Mouse (Mus musculus) bone marrow, adult 2 months (tissue): ENCODE measurements at regions not wholly inside any gene's neighbourhood (a gene's known extent, or its start where the extent isn't known, plus 50 kb on each side); places are given as distances from the start of the nearest gene placed in this dataset.

ENCODE experiments used
- CTCF ChIP-seq: fragments of 200-500 bp; IDR thresholded peaks from 2 replicates; pipeline ENCODE4 v1.5.1; 2011; ENCODE audit warnings: low read length, control low read depth; ENCODE audit not compliant: control insufficient read depth, insufficient read depth
- POLR2A ChIP-seq: fragments of 200-500 bp; IDR thresholded peaks from 2 replicates; pipeline ENCODE4 v1.6.1; 2011; ENCODE audit warnings: low read depth, mild to moderate bottlenecking, control low read depth, low read length, borderline replicate concordance; ENCODE audit not compliant: control insufficient read depth

DNA sequence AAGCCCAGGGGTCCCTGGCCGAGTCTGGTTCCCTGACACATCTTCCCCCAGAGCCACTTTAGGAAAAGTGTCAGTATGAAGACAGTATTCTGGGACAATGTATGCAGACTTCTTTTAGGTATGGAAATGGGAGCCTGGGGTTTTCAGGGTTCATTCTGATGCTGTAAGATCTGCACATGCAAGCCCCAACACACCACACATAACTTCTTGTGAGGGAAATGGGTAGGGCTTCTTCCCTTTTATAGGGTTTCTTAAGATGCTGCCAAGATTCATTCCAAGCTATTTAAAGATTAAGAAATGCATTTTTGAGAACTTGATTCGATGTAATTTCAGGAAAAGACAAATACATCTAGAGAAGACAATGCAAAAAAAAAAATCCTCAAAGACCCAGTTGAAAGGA, 385.8 kb downstream of the Slc4a3 start:
- TF ChIP-seq POLR2A, result no peak
- TF ChIP-seq CTCF, result no peak
